Mouse (Mus musculus) cerebellum, adult 18-20 months (tissue): Measurements from ENCODE around the gene Rxfp1.

Experiments
- DNase-seq, 2 experiments: peaks; one replicate each; pipeline ENCODE4 v3.0.0; 2021

Rxfp1 gene

DNA sequence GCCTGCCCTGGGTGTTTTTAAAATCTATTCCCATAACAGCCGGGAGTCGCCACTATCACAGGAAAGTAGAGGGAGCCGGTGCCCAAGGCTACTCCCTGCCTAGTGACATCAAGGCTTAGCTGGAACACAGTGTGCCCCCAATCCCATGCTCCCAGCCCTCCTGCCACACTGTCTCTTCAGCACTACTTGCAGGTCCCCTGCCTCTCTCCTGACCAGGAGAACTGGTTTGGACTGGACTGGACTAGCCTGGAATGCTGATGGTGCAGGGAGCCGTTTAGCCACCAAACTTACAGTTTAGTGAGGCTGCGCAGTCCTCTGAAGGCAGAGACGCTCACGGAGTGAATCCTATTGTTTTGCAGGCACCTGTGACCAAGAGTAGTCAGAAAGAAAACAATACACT lies 67.1 kb downstream of the Rxfp1 start:
- DNase-seq, result no peak

DNA sequence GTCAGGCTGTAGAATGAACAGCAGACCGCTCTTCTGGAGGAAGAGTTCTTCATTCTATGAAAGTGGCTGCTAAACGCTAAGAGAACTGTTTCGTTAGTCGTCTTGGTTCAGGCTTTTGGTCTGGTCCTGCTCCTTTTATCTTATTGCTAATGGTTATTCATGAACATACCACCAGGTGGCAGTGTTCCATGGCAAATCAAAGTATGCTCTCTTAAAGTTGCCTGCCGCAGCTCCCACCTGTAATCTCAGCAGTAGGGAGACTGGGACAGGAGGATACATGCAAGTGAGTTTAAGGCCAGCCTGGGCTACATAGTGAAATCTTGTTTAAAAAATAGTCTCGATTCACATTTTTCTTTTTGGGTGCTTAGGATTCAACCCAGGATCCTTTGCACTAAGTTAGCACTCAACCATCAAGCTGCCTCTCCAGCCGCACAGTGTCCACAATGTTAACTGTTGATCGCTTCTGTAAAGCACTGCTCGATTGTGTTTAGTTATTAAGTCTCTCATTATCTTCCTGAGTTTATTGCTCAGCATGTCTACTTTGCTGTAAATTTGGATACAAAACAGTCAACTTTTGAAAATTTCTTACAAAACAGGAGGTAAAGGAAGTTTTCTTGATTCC lies 72.8 kb downstream of the Rxfp1 start:
- DNase-seq, result peak; percentile 47 to 59

DNA sequence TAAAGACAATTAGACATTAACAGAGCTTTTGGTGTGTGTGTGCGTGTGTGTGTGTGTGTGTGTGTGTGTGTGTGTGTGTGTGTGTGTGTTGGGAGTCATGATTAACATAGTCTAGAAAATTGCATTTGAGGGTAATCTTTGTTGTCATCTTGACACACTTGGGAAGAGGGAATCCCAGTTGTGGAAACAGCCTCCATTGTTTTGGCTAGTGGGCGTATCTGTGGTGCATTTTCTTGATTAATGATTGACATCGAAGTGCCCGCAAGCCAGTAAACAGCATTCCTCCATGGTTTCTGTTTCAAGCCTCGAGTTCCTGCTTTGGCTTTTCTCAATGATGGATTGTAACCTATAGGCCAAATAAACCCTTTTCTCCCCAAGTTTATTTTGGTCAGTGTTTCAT lies 81.0 kb downstream of the Rxfp1 start:
- no peak for DNase-seq

DNA sequence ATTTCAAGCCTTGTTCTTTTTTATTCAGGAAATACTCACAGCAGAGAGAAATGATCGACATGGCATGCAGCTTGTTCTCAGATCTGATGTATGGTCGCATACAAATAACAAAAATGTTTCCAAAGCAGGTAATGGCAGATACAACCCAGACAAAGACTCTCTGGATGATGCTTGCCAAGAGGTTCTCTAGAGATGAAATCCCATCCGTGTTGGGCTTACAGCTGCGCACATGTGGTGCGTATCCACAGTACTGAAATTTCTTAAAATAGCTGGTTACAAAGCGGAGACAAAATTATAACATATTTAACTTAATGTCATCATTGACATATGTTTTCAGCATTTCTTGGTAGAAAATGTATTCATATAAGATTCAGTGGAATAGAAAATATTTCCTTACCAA lies 85.6 kb downstream of the Rxfp1 start:
- DNase-seq, result no peak

DNA sequence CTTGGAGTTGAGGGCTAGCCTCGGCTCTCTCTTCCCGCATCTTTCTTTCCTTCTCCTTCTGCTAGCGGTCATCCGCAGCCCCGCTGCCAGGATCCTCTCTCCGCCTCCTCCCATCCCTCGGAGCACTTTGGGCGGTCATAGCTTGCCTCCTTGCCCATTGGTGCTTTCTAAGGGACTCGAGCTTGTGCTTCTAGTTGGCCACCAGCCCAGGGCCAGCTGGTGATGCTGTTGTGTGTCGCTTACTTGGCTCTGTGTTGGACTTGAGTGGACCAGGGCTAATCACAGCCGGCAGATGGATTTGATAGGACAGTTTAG lies 108.3 kb downstream of the Rxfp1 start, which contains the start of gene Etfdh:
Gene Etfdh, minus strand, starts transcription at position 85 of the 315 bp plus-strand sequence.
- DNase-seq, result peak; percentile 85 to 88

DNA sequence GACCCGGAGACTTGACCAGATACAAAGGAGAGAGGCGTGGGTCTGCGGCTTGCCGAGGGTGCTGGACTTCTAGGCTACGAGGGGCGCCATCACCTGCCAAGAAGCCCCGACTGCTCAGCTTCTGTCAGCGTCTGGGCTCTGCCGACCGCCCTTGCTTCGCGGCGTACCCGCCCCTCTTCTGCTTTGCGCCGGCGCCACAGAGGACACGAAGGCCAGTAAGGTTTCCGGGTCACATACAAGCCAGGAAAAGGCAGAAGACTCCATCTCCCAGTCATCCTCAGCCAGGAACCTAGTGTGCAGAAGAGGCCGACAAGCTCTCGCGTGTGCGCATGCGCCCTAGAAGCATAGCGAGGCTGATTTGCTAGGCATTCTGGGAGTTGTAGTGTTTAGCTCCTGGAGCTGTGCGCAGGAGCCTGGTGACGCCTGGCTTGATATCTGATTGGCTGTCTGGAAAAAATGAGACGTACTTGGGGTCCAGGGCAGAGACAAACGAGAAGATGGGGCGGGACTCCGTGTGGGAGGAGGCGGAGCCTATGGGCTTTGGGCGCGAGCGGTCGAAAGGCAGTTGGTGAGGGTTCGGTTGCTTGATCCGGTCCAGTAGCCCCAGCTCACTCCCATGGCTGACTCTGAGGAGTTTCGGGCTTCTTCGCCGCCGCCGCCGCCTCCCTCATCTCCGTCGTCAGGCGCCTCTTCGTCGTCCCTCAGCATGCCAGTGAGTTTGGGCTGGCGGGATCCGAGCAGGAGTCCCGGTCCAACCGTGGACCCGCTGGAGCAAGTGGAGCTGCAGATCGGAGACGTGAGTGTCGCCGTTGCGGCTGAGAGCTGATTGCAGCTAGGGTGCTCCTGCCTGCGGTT lies 108.9 kb downstream of the Rxfp1 start, which contains the start of gene 4930579G24Rik:
Gene 4930579G24Rik, plus strand, starts transcription at position 519 of the 855 bp plus-strand sequence.
- peak; percentile 93 to 98 for DNase-seq

DNA sequence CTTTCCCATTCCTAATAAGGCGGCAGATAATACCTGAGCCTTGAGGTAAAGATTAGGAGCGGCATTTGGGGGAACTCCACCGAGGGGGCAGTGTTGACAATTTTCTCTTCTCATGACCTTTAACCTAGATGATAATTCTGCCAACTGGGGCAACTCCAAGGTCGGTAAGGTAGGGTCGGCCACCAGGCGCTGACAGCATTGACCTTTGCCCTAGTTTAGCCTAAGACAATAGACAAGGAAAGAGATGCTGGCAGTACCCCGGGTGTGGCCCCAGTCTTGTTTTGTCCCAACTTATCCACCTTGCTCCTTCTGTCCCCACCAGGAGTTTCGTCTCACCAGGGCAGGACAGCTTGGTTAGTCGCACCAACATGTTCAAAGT lies 109.5 kb downstream of the Rxfp1 start:
- DNase-seq, result no peak

DNA sequence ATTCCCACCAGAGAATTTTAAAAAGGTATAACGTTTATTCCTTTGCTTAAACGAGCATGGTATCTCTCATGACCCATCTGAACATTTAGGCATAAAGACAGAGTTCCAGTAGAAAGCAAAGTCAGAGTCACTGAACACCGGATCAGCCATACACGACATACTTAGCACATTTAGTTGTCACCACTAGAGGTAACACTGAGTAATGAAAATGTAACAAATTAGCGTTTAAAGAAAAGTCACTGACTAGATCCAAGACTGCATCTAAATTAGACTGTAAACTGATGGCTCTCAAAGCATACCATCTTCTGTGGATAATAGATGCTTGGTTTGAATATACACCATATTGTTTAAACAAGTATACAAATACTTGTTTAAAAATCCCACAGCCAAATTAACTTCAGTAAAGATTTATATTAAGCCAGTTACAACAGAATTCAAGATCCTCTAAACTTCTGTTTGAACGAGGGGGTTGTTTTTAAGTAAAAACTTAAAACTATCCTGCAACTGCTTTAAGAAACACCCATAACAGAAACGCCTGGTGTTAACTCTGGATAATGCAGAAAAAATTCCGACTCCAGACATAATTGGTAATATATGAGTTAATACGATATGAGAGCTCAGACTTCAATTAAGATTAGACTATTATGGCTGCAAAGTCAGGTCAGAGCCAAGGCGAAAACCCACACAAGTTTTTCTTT lies 110.0 kb downstream of the Rxfp1 start:
- no peak for DNase-seq

DNA sequence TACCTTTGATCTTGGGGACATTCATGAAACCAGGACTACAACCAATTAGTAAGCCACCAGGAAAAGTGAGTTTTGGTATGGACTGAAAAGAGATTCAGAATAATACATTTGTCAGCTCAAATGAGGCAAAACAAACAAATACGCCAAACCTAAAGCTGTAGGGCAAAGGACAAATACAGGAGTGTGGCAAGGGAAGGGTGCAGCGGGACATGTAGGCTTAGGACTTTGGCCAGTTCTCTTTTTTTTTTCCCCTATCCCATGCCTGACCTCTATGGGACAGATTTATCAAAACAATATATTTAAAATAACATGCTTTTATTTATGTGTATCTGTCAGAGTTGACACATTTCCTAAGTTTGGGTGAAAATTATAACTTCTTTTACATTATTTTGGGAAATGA lies 127.8 kb downstream of the Rxfp1 start:
- no peak for DNase-seq

DNA sequence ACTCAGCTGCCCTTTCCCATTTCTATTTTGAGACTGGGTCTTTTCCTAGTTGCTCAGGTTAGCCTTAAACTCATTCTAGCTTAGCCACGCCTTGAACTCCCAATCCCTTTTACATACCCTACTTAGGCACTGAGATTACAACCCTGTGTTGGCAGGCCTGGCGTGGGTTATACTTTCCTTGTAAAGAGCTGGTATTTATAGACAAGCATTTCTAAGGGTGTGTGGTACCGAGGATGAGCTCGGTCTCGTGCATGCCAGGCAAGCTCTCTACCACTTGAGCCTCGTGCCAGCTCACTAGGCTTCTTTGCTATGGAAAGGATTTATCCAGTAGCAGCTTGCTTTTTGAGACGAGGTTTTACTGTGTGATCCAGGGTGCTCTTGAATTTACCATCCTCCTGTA lies 142.2 kb downstream of the Rxfp1 start:
- DNase-seq, result no peak

DNA sequence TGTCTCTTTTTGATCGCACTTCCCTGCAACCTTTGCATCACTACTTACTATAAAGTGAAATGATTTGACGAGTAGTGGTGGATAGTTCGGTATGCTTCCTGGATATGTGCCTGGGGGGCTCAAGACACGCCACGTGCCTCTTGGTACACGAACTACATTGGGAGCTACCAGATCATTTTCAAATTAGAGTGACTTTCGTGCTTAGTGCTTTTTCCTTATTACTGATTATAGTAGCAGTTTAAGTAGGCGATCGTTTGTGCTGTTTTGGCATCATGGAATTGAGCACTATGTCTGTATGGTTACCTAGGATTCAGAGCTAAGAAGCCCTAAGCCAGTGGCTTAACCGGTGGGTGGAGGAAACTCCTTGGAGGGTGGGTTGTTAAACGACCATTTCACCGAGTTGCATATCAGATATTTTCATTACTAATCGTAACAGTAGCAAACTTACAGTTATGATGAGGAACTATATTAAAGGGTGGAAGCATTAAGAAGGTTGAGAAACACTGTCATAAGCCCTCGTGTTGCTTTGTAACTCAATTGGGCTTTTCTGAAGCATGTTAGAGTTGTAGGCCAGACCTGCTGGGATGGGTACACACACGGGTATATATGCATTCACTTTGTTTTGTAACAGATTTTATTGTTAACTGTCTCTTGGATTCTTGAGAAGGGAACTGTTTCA lies 145.7 kb downstream of the Rxfp1 start:
- DNase-seq, result no peak
